Mouse (Mus musculus) MEL (cell line): Measurements from ENCODE around the gene Ly9. TPM values are rescaled to one million over a fixed set of nuclear protein-coding genes. Genes with fewer than 3 reads are reported as not detected.

Experiments
- DNase-seq: peaks from one replicate; pipeline ENCODE4 v3.0.0; 2011; ENCODE audit warnings: low read depth, low spot score
- H3K27ac ChIP-seq: 2 replicates; pipeline ENCODE4 v1.5.1; 2012; ENCODE audit warnings: low read depth, mild to moderate bottlenecking, control low read depth, low read length, moderate library complexity; ENCODE audit not compliant: control insufficient read depth
- H3K27me3 ChIP-seq, 2 experiments: fragments of 150-350 bp in 1 of 2; sonication (generic) in 1 of 2; 2 replicates each; pipeline ENCODE4 v1.6.1; 2012; ENCODE audit warnings: low read length in 2 of 2, mild to moderate bottlenecking in 2 of 2, improper control_type of control experiment in 1 of 2, moderate library complexity in 1 of 2; ENCODE audit not compliant: insufficient read depth in 2 of 2, control insufficient read depth in 1 of 2
- H3K36me3 ChIP-seq, 2 experiments: 2 replicates each; pipeline ENCODE4 v1.6.1; 2012 to 2014; ENCODE audit warnings: low read length in 2 of 2, improper control_type of control experiment in 1 of 2, inconsistent platforms in 1 of 2, mild to moderate bottlenecking in 1 of 2; ENCODE audit not compliant: insufficient read depth in 2 of 2, control insufficient read depth in 1 of 2
- H3K4me1 ChIP-seq, 2 experiments: fragments of 150-350 bp in 1 of 2; sonication (generic) in 1 of 2; 2 replicates each; pipeline ENCODE4 v1.6.1; 2012; ENCODE audit warnings: low read length in 2 of 2, improper control_type of control experiment in 1 of 2, mild to moderate bottlenecking in 1 of 2; ENCODE audit not compliant: insufficient read depth in 2 of 2, control insufficient read depth in 1 of 2
- H3K4me3 ChIP-seq, 2 experiments: fragments of 150-350 bp in 1 of 2; sonication (generic) in 1 of 2; 2 replicates each; pipeline ENCODE4 v1.5.1; 2012; ENCODE audit warnings: low read depth in 2 of 2, low read length in 2 of 2, mild to moderate bottlenecking in 2 of 2, moderate library complexity in 2 of 2, control low read depth in 1 of 2, improper control_type of control experiment in 1 of 2; ENCODE audit not compliant: control insufficient read depth in 1 of 2, insufficient read depth in 1 of 2
- H3K79me2 ChIP-seq: 2 replicates; pipeline ENCODE4 v1.6.1; 2012; ENCODE audit warnings: mild to moderate bottlenecking, low read length, moderate library complexity; ENCODE audit not compliant: control insufficient read depth, poor library complexity, insufficient read depth
- H3K9ac ChIP-seq: 2 replicates; pipeline ENCODE4 v1.6.1; 2012; ENCODE audit warnings: low read depth, mild to moderate bottlenecking, control low read depth, low read length, moderate library complexity; ENCODE audit not compliant: control insufficient read depth, poor library complexity, severe bottlenecking
- H3K9me3 ChIP-seq: fragments of 150-350 bp; sonication (generic); replicated peaks from 2 replicates; pipeline ENCODE4 v1.6.1; 2012; ENCODE audit warnings: mild to moderate bottlenecking, low read length, improper control_type of control experiment, moderate library complexity; ENCODE audit not compliant: insufficient read depth
- CHD1 ChIP-seq: IDR thresholded peaks from 2 replicates; pipeline ENCODE4 v1.6.1; 2012; ENCODE audit warnings: low read depth, mild to moderate bottlenecking, inconsistent platforms, low read length, improper control_type of control experiment
- E2F4 ChIP-seq: IDR thresholded peaks from 2 replicates; pipeline ENCODE4 v1.6.1; 2011; ENCODE audit warnings: low read depth, low read length, improper control_type of control experiment, borderline replicate concordance
- GABPA ChIP-seq: IDR thresholded peaks from 2 replicates; pipeline ENCODE4 v1.6.1; 2012; ENCODE audit warnings: low read depth, mild to moderate bottlenecking, inconsistent platforms, low read length, improper control_type of control experiment, moderate library complexity
- GATA1 ChIP-seq: IDR thresholded peaks from 2 replicates; pipeline ENCODE4 v1.6.1; 2011; ENCODE audit warnings: low read depth, low read length, improper control_type of control experiment
- HCFC1 ChIP-seq: IDR thresholded peaks from 2 replicates; pipeline ENCODE4 v1.6.1; 2012; ENCODE audit warnings: low read depth, mild to moderate bottlenecking, inconsistent platforms, low read length, improper control_type of control experiment, moderate library complexity
- JUND ChIP-seq: IDR thresholded peaks from 2 replicates; pipeline ENCODE4 v1.6.1; 2011; ENCODE audit warnings: low read depth, mild to moderate bottlenecking, improper control_type of control experiment, low read length
- MAX ChIP-seq: IDR thresholded peaks from 2 replicates; pipeline ENCODE4 v1.6.1; 2011; ENCODE audit warnings: low read length, improper control_type of control experiment
- MAZ ChIP-seq: IDR thresholded peaks from 2 replicates; pipeline ENCODE4 v1.6.1; 2012; ENCODE audit warnings: low read depth, mild to moderate bottlenecking, inconsistent platforms, low read length, improper control_type of control experiment
- MXI1 ChIP-seq: IDR thresholded peaks from 2 replicates; pipeline ENCODE4 v1.6.1; 2011; ENCODE audit warnings: mild to moderate bottlenecking, low read depth, low read length, improper control_type of control experiment
- MYB ChIP-seq: IDR thresholded peaks from 2 replicates; pipeline ENCODE4 v1.6.1; 2011; ENCODE audit warnings: mild to moderate bottlenecking, low read depth, low read length, improper control_type of control experiment
- MYC ChIP-seq: IDR thresholded peaks from 2 replicates; pipeline ENCODE4 v1.6.1; 2011; ENCODE audit warnings: low read depth, mild to moderate bottlenecking, low read length, improper control_type of control experiment, moderate library complexity
- NELFE ChIP-seq: IDR thresholded peaks from 2 replicates; pipeline ENCODE4 v1.6.1; 2011; ENCODE audit warnings: low read depth, low read length, improper control_type of control experiment
- NRF1 ChIP-seq: IDR thresholded peaks from 2 replicates; pipeline ENCODE4 v1.6.1; 2014; ENCODE audit warnings: low read depth, mild to moderate bottlenecking, inconsistent platforms, low read length, improper control_type of control experiment, moderate library complexity; ENCODE audit not compliant: poor library complexity, insufficient read depth, severe bottlenecking
- POLR2AphosphoS2 ChIP-seq: IDR thresholded peaks from 2 replicates; pipeline ENCODE4 v1.6.1; 2011; ENCODE audit warnings: low read length, improper control_type of control experiment
- SIN3A ChIP-seq: IDR thresholded peaks from 2 replicates; pipeline ENCODE4 v1.6.1; 2012; ENCODE audit warnings: low read length, improper control_type of control experiment, inconsistent platforms
- TBP ChIP-seq: IDR thresholded peaks from 2 replicates; pipeline ENCODE4 v1.8.0; 2011; ENCODE audit warnings: low read depth, low read length, improper control_type of control experiment
- TCF12 ChIP-seq: IDR thresholded peaks from 2 replicates; pipeline ENCODE4 v1.6.1; 2014; ENCODE audit warnings: low read depth, mild to moderate bottlenecking, inconsistent platforms, low read length, improper control_type of control experiment, moderate library complexity
- UBTF ChIP-seq: IDR thresholded peaks from 2 replicates; pipeline ENCODE4 v1.6.1; 2012; ENCODE audit warnings: low read depth, mild to moderate bottlenecking, inconsistent platforms, low read length, improper control_type of control experiment, moderate library complexity, borderline replicate concordance; ENCODE audit not compliant: insufficient read depth
- USF1 ChIP-seq: IDR thresholded peaks from 2 replicates; pipeline ENCODE4 v1.6.1; 2014; ENCODE audit warnings: low read depth, mild to moderate bottlenecking, inconsistent platforms, low read length, improper control_type of control experiment, moderate library complexity
- USF2 ChIP-seq, 2 experiments: IDR thresholded peaks; 2 replicates each; pipeline ENCODE4 v1.6.1; 2011 to 2012; ENCODE audit warnings: improper control_type of control experiment in 2 of 2, low read length in 2 of 2, borderline replicate concordance in 1 of 2, inconsistent platforms in 1 of 2, low read depth in 1 of 2, mild to moderate bottlenecking in 1 of 2; ENCODE audit not compliant: insufficient read depth in 1 of 2
- polyA plus RNA-seq, 2 experiments: library from polyadenylated mRNA; stranded (reverse) in 1 of 2; unstranded in 1 of 2; fragments of >175 nt in 1 of 2; fragments of >200 nt in 1 of 2; gene quantifications; 2 replicates each; pipeline versions ENCODE4 v1.2.1 to v1.2.4; 2012; ENCODE audit warnings: low replicate concordance in 2 of 2, low read depth in 1 of 2; ENCODE audit not compliant: insufficient read length in 2 of 2, insufficient read depth in 1 of 2, missing spikeins in 1 of 2
- total RNA-seq: library from RNA; depleted of rRNA; stranded (reverse); fragments of 300-350 nt; gene quantifications from 2 replicates; pipeline ENCODE4 v1.2.3, GENCODE M21; 2012

The Ly9 gene
- total and polyA plus RNA-seq, 3 experiments: 0.25 TPM; not detected in 2

- no peak for DNase-seq
- Histone ChIP-seq H3K27ac (no peak overlapping the region), H3K9me3 (no peaks in the 10 kb centered on the region), H3K4me3 (no peak overlapping the region), H3K36me3 (peaks cover 0 to 8% of the 10 kb centered on the region in 2 experiments; a peak in 2 of 4 replicates), H3K4me1 (peaks cover 4 to 11% of the 10 kb centered on the region in 2 experiments; a peak in 3 of 4 replicates), H3K9ac (no peak overlapping the region), H3K79me2 (no peaks in the 10 kb centered on the region), H3K27me3 (no peaks in the 10 kb centered on the region; a peak in 1 of 4 replicates)
- TF ChIP-seq NELFE: no peak
- TF ChIP-seq JUND: no peak
- TF ChIP-seq SIN3A: no peak
- no peak for TF ChIP-seq GABPA
- TF ChIP-seq MXI1: no peak
- no peak for TF ChIP-seq HCFC1
- TF ChIP-seq TCF12: no peak
- TF ChIP-seq MAZ: no peak
Observed at GRCm38 (mm10) chr1:171640796-171641195, 33.6 kb upstream of the Ly9 start.

GRCm38 (mm10) chr1:171638686-171639085, 31.5 kb upstream of the Ly9 start:
- H3K9me3 ChIP-seq: no peaks in the 10 kb centered on the region
- TF ChIP-seq MYC: no peak
- no peak for TF ChIP-seq USF2 (IDR thresholded peaks at IDR 0.05; ENCODE audit: borderline replicate concordance in 1 of 2, insufficient read depth in 1 of 2, low read depth in 1 of 2, low read length in 2 of 2)
- no peak for TF ChIP-seq CHD1
- no peak for TF ChIP-seq POLR2AphosphoS2
- TF ChIP-seq NRF1: no peak
- no peak for TF ChIP-seq E2F4
- TF ChIP-seq UBTF: no peak
- no peak for TF ChIP-seq MYB
- no peak for TF ChIP-seq GABPA
- no peak for TF ChIP-seq USF1
- no peak for TF ChIP-seq HCFC1
- no peak for TF ChIP-seq MAX
- TF ChIP-seq GATA1: no peak
- TF ChIP-seq TBP: no peak
- TF ChIP-seq, all 39 proteins: peak for 0
- Histone ChIP-seq H3K4me1 (peaks cover 0 to 6% of the 10 kb centered on the region in 2 experiments; a peak in 2 of 4 replicates), H3K36me3 (peaks cover 0 to 4% of the 10 kb centered on the region in 2 experiments; a peak in 2 of 4 replicates), H3K27me3 (no peaks in the 10 kb centered on the region; a peak in 1 of 4 replicates), H3K27ac (no peak overlapping the region), H3K79me2 (no peaks in the 10 kb centered on the region), H3K9ac (no peak overlapping the region), H3K4me3 (no peak overlapping the region)
- DNase-seq: no peak
